Mouse (Mus musculus): Measurements from ENCODE around the gene Htr2c. TPM values are rescaled to one million over a fixed set of nuclear protein-coding genes. Genes with fewer than 3 reads are reported as not detected.

Gene Htr2c
- not detected for polyA plus RNA-seq (2014; fragmentation: Illumina TruSeq; extraction: RNeasy Lipid Tissue Mini Kit (QIAGEN cat#74804))

DNA sequence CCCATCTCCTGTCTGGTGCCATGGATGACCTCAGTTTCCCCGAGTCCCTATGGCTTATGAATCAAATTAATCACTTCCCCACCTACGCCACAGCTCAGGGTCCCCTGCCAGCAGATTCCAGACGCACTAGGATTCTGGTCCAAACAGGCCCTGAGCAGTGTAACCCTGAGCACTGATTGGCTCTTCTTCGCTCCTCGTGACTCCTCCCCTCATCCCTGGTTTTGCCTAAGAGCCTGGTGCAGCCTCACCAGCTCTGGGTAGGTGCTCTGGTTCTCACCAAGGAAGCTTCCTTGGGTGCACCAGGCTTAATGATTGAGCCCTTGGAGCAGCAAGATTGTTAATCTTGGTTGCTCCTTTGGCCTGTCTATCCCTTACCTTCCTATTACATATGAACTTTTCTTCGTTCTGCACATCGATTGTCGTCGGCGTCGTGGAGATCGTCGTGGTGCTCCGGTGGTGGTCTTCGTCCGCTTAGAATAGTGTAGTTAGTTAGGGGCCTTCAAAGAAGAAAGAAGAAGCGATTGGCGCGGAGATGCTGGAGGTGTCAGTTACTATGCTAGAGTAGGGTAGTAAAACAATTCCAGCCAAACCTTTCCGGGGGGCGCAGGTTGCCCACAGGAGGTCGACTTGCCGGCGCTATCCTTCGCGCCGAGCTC lies at the start of gene Htr2c:
TSS of gene Htr2c (plus strand) at position 256 of the 656 bp plus-strand sequence.

